Mouse (Mus musculus): ENCODE measurements around the gene Dmd.

Gene Dmd

DNA sequence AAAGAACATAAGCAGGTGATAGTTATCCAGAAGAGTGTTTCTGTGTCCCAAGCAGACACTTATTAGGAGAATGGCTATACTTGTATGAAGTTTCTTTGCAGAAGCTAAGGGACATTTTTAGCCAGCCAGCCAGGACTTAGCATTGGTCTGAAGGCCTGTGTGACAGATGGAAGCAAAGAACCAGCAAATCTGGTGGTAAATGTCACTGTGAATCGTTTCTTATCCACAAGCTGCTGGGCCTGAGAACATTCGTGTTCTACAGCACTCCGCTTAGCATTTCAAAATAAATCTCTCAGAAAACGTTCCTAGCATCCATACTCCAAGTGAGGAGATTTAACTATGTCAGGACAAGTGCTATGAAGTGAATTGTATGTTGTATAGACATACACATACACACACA is 1486.9 kb downstream of the Dmd start:
- DNase-seq = no peak

DNA sequence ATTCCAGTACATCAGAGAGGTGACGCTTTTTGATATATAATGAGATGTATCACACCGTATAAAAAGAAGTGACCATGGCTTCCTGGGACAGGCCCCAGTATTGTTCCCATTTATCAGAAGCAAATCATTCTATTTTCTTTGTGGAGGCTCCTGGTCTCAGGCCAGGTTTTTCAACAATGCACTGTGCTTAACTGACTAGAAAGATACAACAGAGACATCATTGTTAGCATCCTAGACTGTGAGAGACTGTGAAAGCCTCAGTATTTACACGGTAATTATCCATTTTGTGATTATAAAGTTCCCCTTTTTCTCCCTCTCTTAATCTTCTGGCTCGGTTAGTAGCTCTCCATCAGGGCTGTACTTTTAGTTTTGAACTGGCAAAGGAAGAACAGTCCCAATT is 1487.9 kb downstream of the Dmd start:
- DNase-seq = no peak

DNA sequence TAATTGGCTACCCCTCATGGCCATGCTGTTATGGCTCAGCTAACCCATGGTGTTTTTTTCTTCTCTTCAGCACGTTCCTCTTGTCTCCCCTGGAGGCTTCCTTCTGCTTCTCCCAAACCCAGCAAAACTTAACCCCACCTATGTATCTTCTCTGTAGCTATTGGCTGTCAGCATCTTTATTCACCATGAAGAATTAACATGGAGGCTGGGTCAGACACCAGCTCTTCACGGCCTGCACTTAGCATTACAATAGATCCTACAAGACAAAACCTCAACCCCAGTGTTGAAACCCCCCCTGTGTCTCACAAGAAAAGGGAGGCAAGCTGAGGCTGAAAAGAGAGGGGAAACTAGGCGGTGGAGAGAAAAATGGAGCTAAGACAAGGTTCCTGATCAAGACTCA is 1494.3 kb downstream of the Dmd start:
- DNase-seq = no peak

DNA sequence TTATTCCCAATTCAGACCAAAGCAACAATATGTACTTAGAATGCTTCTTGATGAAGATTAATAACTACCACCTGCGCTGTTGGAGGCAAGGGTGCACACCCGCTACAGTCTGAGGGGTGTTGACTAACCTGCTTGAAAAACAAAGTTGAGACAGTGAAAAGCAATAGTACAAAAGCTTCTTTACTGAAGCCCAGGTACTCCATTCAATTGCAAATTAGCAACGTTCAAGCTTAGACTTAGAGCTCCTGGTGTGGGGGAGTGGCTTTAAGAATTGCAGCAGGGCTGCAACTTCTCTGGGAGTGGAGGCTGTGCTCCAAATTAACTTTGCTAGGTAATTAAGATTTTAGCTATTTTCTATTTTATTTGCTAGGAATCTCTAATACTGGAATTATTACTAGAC is 1495.3 kb downstream of the Dmd start:
- DNase-seq = no peak

DNA sequence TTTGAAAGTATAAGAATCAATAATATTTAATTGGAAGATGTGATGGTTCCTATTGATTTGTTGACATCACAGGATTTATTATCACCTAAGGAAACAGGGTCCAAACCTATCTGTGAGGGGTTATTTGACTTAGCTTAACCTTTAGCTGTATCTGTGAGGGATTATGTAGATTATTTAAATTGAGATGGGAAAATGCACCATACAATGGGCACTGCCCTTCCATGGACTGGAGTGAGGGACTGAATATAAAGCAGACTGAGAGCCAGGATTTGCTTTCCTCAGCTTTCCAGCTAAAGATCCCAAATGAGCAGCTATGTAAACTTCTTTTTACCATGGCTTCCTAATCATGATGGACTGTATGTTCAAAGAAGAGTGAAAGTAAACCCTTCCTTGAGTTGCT is 1496.0 kb downstream of the Dmd start:
- no peak for DNase-seq

DNA sequence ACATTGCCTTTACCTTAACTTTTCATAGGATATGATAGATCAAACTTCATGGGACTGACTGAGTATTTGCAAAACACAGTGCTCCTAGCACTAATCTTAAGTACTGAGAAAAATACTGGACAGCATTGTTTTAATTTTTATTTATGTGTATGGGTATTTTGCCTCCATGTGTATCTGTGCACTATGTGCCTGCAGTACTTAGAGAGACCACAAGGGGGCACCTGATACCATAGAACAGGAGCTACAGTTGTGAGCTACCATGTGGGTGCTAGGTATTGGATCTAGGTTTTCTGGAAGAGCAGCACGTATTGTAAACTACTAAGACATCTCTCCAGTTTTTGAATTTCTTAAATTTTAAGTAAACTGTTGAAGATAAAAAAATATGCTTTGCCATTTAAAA is 1505.8 kb downstream of the Dmd start:
- peak; percentile 5 for DNase-seq

DNA sequence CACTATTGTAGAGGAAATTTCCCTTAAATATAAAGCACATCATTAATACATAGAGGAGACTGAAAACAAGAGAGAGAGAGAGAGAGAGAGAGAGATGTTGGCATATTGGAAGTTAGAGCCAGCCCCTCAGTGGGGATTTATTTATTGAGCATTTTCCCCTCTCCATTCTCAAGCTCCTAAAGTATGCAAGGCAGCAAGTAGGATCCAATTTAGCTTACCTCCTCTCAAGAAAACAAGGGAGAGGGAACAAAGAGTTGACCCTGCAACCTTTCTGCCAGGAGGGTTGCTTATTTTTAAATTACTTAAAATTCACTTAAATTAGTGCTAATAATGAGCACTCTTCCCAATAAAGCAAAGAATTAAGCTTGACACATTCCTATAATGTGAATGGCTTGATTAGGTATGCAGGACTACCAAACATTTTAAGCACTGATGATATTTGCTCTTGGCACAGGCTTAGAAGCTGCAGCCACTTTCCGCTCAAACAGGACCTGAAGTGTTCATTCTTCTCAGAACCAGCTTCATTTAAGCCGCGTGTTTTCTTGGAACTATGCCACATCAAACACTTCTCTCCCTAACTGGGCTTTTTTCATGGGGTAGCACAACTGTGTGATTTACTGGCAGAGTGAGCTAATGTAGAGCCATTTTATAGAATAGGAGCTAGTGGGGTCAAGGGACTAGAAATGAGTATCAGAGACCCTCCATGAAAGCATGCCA is 1566.1 kb downstream of the Dmd start:
- DNase-seq = no peak

DNA sequence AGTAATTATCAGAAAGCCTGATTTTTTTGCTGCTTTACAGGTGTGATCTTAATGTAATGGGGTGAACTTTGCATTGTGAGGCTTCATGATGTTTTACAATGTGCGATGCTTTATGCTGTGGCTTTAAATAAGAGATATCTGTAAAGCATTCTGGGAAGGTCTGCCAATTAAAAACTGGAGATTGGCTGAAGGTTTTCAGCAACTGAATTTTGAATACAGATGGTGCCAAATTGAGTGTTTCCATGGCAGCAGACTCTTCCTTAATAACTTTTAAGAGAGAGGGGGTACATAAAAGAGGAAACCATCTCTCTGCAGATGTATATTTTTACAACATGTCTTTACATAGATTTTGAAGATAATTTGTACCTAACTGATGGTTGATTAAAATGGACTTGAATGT is 1603.3 kb downstream of the Dmd start:
- DNase-seq = no peak

DNA sequence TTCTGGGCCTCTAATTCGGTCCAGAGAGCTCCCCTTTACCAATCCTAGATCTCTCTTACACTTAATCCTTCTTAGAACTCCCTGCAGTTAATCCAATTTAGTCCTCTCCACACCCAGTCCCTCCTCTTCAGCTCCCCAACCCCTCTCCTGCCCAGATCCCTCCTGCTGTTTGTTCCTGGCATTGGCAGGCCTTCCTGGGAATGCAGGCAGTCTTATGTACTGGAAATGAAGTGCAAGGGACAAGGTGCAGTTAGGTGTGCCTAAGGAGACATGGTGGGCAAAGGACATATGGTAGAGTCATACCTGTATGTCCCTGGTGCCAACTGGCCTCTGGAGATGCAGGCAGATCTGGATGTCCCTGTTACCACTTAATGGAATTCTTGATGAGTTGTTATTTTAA is 1604.8 kb downstream of the Dmd start:
- DNase-seq = no peak

DNA sequence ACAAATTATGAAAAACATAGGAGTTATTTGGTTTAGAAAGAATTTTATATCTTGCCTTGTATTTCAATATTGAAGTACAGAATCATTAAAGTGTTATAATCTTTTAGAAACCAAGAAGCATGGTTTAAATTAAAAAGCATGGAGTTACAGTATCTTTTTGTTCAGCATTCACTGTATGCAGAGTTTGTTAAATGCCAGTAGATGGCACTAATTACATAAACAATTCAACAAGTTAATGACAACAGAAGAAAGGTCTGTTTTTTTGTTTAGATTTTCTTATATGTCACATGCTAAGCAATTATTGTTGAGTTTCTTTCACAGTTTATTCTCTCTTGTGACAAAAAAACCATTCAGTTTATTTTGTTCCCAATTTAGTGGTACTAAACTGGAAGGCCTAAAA is 1649.8 kb downstream of the Dmd start:
- no peak for DNase-seq

DNA sequence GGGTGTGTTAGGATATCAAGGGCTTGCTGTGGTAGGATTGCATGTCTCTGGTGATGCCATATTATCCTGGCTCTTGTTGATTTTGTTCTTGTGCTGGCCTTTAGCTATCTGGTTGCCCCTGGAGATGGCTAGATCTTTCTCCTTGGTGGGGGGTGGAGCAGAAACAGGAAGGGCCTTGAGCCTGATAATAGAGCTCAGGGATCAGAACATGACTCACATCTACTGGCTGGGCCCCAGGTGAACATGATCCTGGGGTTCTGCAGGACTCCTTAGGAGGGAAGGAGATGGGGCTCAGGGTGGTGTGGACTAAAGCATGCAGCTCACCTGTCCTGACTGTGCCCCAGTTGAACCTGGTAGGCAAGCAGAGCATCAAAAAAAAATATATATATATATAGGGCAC is 1691.8 kb downstream of the Dmd start:
- no peak for DNase-seq

DNA sequence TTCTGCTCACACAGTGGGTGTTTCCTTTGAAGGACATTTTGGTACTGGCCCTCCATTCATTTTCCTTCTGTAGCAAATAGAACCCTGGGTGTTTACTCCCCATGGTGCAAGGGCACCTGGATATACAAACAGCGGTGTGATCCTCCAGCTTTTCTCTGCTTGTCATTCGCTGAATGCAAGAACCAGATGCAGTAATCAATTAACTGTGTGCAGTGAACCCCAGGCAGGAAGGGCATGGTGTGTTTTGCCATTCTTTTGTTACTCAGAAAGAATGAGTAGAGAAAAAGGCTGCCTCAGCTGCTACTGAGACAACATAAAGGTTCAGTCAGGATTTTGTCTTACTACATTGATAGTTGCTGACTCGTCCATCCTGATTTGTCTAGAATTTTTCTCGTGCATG is 1799.0 kb downstream of the Dmd start:
- DNase-seq = no peak

DNA sequence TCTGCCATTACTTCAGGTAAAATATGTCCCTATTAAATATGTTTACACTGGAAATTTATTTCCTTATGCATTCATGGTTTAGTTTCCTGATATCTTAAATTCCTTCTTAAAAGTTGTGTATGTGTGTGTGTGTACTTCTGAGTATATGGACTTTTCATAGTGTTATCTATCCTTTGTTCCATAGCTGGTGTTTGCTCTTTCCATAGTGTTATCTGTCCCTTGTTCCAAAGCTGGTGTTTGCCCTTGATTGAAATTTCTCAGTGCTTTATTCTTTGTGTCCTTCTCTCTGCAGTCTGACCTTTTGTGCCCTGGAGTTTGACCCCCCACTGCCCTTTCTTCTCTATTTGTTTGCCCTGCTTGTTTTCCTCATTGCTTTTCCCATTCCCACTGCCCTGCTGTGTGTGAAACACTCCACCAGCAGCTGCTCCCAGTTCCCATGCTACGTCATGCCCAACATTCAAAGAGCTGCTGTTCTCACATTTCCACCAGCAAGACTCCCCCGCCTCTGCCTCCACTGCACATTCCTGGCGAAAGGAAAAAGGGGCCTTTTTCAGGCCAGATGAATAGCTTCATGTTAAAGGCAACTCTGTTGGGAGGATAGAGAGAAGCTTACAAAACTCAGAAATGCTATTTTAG is 1911.5 kb downstream of the Dmd start:
- no peak for DNase-seq

DNA sequence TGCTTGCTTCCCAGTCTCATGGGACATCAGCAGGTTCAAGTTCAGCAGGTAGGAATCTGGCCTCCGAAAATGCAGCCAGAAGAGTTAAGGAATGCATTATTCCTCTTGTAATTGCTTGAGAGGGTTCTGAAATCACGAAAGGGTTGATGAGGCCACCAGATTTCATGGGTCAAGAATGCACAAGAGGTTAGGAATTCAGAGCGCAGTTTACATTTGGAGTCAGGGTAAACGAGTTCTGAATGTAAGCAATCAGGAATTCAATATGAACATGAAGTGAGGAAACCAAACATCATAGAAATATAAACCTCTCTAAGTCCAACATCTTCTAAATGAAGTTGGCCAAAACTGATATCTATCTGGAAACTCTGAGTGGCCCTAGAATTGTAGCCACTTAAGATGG is 1924.4 kb downstream of the Dmd start:
- DNase-seq = no peak

DNA sequence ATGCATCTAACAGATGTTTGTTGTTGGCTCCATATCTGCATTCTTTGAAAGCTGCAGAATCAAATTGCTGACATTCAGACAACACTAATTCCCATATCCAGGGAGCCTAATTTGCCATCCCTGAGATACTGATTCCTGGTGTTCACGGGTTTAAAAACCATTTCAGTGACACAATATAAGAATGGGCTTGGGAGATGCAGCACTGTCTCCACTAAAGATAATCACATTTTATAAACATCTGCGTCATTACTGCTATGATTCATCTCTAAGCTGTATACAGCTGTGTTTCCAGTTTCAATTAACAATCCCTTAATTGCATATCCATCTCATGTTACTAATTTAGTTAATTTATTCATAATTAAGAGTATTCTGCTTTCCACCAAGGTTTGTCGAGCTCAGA is 1929.5 kb downstream of the Dmd start:
- no peak for DNase-seq

DNA sequence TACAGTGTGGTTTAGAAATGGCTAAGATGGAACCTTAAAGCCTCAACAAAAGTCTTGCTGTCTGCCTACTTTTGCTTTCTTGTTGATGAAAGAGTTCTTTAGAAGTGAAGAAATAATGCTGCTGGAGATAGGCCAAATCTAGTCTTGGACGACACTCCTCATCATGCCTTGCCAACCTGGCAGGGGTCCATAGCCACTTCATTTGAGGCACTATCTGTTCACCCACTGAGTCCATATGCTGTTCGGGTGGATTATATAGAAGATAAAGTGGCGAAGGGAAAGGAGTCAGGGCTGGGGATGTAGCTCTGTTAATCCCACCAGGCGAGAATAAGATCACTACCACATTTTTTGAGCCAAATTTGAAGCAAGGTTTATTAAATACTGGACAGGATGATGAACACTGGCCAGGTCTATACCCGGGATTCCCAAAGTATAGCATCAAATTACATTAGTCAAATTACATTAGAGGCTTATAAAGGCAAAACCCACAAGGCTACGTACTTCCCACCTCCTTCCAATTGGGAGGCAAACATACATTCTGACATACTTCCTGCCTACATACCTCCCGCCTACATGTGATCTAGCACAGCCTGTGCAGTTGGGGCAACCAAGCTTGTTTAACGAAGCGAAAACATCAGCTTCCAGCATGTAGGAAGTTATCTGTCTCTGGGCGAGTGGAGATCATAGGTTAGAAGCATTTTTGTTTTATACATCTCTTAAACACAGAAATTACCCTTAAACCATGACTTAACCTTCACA is 1984.2 kb downstream of the Dmd start:
- no peak for DNase-seq

DNA sequence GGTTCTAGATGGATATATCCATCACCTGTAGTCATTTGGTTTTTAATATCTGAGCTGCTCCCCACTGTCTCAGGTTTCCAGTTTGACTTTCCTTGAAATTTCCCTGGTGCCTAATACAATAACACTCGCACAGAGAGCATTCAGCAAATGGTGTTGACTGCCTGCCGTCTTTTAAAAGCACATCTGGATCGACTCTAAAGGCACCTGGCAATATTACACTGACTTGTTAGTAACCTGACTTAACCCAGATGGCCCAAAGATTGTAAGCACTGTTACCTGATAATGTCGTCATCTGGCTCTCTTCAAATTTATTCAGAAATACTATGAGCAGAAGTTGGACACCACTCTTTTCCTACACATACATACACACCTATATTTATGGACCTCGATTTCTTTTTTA is 2011.9 kb downstream of the Dmd start:
- no peak for DNase-seq

DNA sequence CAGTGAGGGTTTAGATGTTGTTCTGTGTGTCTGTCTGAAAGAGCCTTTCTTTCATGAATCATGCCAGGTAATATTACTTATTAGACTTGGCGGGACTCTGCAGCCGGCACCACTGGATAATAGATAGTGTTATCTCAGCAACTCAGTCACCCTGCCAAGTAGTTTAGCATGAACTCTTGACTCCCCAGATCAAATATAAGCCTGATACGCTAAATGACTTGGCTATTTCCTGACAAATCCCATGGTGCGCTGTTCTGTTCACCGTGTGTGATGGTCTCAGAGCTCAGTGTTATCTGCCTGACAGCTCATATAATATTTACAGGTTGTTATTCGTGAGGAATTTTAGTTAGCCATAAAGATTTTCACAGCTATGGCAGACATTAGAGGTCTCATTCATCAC is 2012.3 kb downstream of the Dmd start:
- DNase-seq = no peak

DNA sequence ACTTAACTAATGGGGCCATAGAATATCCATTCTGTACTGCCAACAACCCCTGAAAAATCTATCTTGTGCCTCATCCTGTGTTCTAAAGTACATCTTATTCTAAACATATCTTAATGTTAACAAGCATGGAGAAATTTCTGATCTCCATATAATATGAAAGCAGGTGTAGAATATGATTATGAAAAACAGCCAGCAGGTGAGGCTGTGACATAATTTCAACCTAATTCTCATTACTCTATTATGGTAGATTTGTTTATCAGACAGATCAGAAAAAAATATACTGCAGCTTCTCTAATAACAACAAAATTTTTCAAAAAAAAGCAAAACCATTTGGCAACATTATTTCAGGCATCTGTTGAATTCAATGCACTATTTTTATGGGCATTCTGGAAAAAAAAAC is 2059.6 kb downstream of the Dmd start:
- no peak for DNase-seq

DNA sequence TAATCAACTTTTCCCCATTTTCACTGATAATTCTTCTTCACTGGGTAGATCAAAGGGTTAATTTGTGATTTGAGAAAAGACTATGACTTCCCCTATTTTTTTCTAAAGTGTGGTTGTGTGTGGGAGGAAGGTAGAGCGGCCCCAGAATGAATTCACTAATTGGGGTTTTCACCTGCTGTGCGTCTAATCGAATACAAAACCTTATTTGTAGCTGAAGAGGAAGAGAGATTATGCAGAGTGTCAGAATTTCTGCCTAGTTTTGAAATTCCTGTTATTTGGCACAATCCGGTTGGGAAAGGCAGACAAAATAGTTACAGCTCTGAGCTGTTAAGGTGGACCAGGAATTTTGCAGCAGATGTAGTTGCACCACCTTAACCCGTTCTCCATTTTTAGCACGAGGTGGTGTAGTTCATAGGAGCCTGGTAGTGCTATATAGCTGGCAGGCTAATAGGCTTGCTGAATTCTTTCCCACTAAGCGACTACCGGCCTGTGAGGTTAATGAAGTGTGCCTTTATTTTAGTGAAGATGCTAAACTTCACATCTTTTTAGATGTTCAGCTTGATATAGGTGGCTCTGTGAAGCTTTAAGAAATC is 2092.9 kb downstream of the Dmd start:
- DNase-seq = no peak

DNA sequence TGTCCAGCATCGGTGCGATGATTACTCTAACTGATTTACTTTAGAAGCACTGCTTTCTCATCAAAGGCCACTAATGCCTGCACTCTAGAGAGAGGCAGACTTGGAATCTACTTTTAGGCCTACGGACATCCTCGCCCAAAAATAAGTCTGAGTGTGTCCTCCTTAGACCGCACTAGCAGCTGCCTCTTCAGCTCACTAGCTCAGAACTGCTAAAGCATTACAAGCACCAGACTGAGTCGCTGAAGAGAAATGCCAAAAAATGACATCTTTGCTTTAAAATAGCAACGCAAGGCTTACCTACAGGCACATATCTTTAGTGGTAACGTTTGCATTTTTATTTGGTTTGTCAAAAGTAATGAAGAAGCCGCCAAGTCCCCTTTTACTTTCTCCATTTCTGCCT is 2098.0 kb downstream of the Dmd start:
- no peak for DNase-seq

DNA sequence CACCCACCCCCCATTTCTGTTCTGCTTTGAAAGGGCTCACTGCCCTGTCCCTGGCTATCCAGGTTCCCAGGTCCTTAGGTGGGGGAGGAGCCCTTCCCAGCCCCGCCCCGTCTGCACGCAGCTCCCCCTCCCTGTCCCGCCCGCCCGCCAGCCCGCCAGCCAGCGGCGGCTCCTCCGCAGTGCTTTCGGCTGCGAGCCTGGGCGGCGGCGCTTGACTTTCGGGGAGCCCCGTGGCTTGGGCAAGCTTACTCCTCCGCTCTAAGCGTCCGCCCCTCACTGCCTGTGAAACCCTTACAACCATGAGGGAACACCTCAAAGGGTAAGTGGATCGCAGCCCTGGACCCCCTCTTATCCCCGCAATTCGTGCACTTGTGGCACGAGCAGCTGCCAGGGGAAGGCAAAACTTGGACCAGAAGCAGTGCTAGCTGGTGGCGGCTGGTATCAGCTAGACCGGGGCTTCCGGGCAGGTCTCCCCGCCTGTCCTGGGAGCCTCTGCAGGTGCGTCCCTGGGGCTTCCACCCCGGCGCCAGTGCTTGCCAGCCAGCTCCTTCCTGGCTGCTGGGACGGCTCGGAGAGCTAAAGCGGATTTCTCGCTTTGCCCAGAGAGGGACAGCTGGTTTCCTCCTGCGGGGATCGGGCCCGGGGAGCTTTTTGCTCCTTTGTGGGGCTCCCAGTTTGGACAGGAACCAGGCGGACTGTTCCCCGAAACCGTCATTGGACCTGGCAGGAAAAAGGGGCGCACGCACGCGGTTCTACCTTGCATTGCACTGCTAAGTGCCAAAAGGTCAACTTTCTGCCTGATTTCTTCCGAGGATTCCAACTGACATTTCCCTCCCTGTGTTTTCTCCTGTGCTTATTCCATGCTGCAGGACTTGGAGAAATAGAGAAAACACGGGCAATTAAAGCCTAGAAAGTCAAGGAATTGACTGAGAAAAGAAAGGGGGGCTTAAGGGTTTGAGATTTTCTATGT is 2099.8 kb downstream of the Dmd start:
- DNase-seq = peak; percentile 15

DNA sequence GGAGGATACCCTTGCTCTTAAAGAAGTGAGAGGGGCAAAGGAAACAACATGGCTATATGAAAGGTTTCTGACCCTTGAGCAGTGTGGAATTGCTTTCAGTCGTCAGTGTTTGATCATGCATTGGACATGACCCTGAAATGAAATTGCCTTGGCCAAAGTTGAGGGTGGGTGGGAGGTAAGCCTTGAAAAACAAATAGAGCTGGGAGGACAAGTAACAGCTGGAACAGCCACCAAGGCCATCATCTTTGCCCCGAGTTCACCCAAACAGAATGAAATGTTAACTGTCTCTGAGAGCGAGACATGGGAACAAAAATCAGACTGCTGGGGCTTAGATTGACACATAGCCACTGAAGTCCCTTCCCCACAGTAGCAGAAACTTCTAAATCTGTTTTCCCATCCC is 2100.9 kb downstream of the Dmd start:
- DNase-seq = no peak
